Mouse (Mus musculus): ENCODE measurements around the gene Mcat. TPM values are rescaled to one million over a fixed set of nuclear protein-coding genes. Genes with fewer than 3 reads are reported as not detected.

Gene Mcat
- polyA plus RNA-seq, 1 experiment from 2014 or later = 42.5 TPM

- H3K4me1 ChIP-seq (ENCODE audit: control insufficient read depth, insufficient read depth, low read length) = no peaks in the 10 kb centered on the region
- no peaks in the 10 kb centered on the region for H3K27me3 ChIP-seq (ENCODE audit: control insufficient read depth, insufficient read depth, low read length)
- no peaks in the 10 kb centered on the region for H3K9me3 ChIP-seq (replicated peaks; ENCODE audit: control insufficient read depth, low read length)
- no peak overlapping the region for H3K27ac ChIP-seq (replicated peaks; ENCODE audit: low read depth, low read length)
- 81% methylated on average over 4 of the region's 4 CpGs for WGBS
- peaks cover 9% of the 10 kb centered on the region for H3K36me3 ChIP-seq (replicated peaks; ENCODE audit: control insufficient read depth, insufficient read depth, low read depth, low read length)
- no peak overlapping the region for H3K4me2 ChIP-seq (ENCODE audit: low read depth, low read length)
- ATAC-seq (replicated peaks; ENCODE audit: insufficient number of reproducible peaks, low FRiP score, low TSS enrichment, low read depth) (no peak), DNase-seq (ENCODE audit: low spot score) (no peak)
- no peak overlapping the region for H3K9ac ChIP-seq (replicated peaks; ENCODE audit: low read length)
- no peak overlapping the region for H3K4me3 ChIP-seq (ENCODE audit: low read depth, low read length)
Measured at GRCm38 (mm10) chr15:83572132-83572531, 8.5 kb upstream of the Mcat start.

- Histone ChIP-seq H3K9me3 (replicated peaks; ENCODE audit: control insufficient read depth, low read length) (no peaks in the 10 kb centered on the region), H3K27ac (replicated peaks; ENCODE audit: low read depth, low read length) (no peak overlapping the region), H3K4me3 (ENCODE audit: low read depth, low read length) (no peak overlapping the region), H3K9ac (replicated peaks; ENCODE audit: low read length) (no peak overlapping the region), H3K4me1 (ENCODE audit: control insufficient read depth, insufficient read depth, low read length) (no peaks in the 10 kb centered on the region), H3K36me3 (replicated peaks; ENCODE audit: control insufficient read depth, insufficient read depth, low read depth, low read length) (peaks cover 7% of the 10 kb centered on the region), H3K27me3 (ENCODE audit: control insufficient read depth, insufficient read depth, low read length) (no peaks in the 10 kb centered on the region), H3K4me2 (ENCODE audit: low read depth, low read length) (no peak overlapping the region)
- no peak for DNase-seq (ENCODE audit: low spot score)
- no peak for ATAC-seq (replicated peaks; ENCODE audit: insufficient number of reproducible peaks, low FRiP score, low TSS enrichment, low read depth)
- 89% methylated on average over 5 of the region's 5 CpGs for WGBS
Measured at GRCm38 (mm10) chr15:83571636-83572035, 8.0 kb upstream of the Mcat start.

GRCm38 (mm10) chr15:83570641-83571040 lies 7.1 kb upstream of the Mcat start:
- Histone ChIP-seq H3K27me3 (ENCODE audit: control insufficient read depth, insufficient read depth, low read length) (no peaks in the 10 kb centered on the region), H3K9ac (replicated peaks; ENCODE audit: low read length) (no peak overlapping the region), H3K4me2 (ENCODE audit: low read depth, low read length) (no peak overlapping the region), H3K4me1 (ENCODE audit: control insufficient read depth, insufficient read depth, low read length) (no peaks in the 10 kb centered on the region), H3K9me3 (replicated peaks; ENCODE audit: control insufficient read depth, low read length) (no peaks in the 10 kb centered on the region), H3K4me3 (ENCODE audit: low read depth, low read length) (no peak overlapping the region), H3K27ac (replicated peaks; ENCODE audit: low read depth, low read length) (no peak overlapping the region), H3K36me3 (replicated peaks; ENCODE audit: control insufficient read depth, insufficient read depth, low read depth, low read length) (no peaks in the 10 kb centered on the region)
- no peak for ATAC-seq (replicated peaks; ENCODE audit: insufficient number of reproducible peaks, low FRiP score, low TSS enrichment, low read depth)
- 71% methylated on average over 2 of the region's 2 CpGs for WGBS
- DNase-seq (ENCODE audit: low spot score) = no peak

GRCm38 (mm10) chr15:83569682-83570081 lies 6.1 kb upstream of the Mcat start:
- 53% methylated on average over 11 of the region's 11 CpGs for WGBS
- ATAC-seq (replicated peaks; ENCODE audit: insufficient number of reproducible peaks, low FRiP score, low TSS enrichment, low read depth) = no peak
- H3K9me3 ChIP-seq (replicated peaks; ENCODE audit: control insufficient read depth, low read length) = no peaks in the 10 kb centered on the region
- no peak for DNase-seq (ENCODE audit: low spot score)
- H3K36me3 ChIP-seq (replicated peaks; ENCODE audit: control insufficient read depth, insufficient read depth, low read depth, low read length) = no peaks in the 10 kb centered on the region
- no peak overlapping the region for H3K4me2 ChIP-seq (ENCODE audit: low read depth, low read length)
- H3K4me3 ChIP-seq (ENCODE audit: low read depth, low read length) = no peak overlapping the region
- no peak overlapping the region for H3K9ac ChIP-seq (replicated peaks; ENCODE audit: low read length)
- no peaks in the 10 kb centered on the region for H3K4me1 ChIP-seq (ENCODE audit: control insufficient read depth, insufficient read depth, low read length)
- no peak overlapping the region for H3K27ac ChIP-seq (replicated peaks; ENCODE audit: low read depth, low read length)
- no peaks in the 10 kb centered on the region for H3K27me3 ChIP-seq (ENCODE audit: control insufficient read depth, insufficient read depth, low read length)

- no peaks in the 10 kb centered on the region for H3K36me3 ChIP-seq (replicated peaks; ENCODE audit: control insufficient read depth, insufficient read depth, low read depth, low read length)
- H3K4me3 ChIP-seq (ENCODE audit: low read depth, low read length) = no peak overlapping the region
- ATAC-seq (replicated peaks; ENCODE audit: insufficient number of reproducible peaks, low FRiP score, low TSS enrichment, low read depth) = no peak
- H3K27ac ChIP-seq (replicated peaks; ENCODE audit: low read depth, low read length) = no peak overlapping the region
- DNase-seq (ENCODE audit: low spot score) = no peak
- WGBS = 94% methylated on average over 5 of the region's 5 CpGs
- H3K27me3 ChIP-seq (ENCODE audit: control insufficient read depth, insufficient read depth, low read length) = no peaks in the 10 kb centered on the region
- no peak overlapping the region for H3K9ac ChIP-seq (replicated peaks; ENCODE audit: low read length)
- H3K9me3 ChIP-seq (replicated peaks; ENCODE audit: control insufficient read depth, low read length) = no peaks in the 10 kb centered on the region
- H3K4me2 ChIP-seq (ENCODE audit: low read depth, low read length) = no peak overlapping the region
- H3K4me1 ChIP-seq (ENCODE audit: control insufficient read depth, insufficient read depth, low read length) = no peaks in the 10 kb centered on the region; the same call in 1 of the 2 replicates
Measured at GRCm38 (mm10) chr15:83568544-83568943, 5.0 kb upstream of the Mcat start.

- 88% methylated on average over 3 of the region's 3 CpGs for WGBS
- peaks cover 2% of the 10 kb centered on the region for H3K4me1 ChIP-seq (ENCODE audit: control insufficient read depth, insufficient read depth, low read length)
Measured at GRCm38 (mm10) chr15:83567728-83568127, 4.1 kb upstream of the Mcat start.

GRCm38 (mm10) chr15:83566006-83566405 lies 2.4 kb upstream of the Mcat start:
- Histone ChIP-seq H3K4me1 (ENCODE audit: control insufficient read depth, insufficient read depth, low read length) (peaks cover 4% of the 10 kb centered on the region), H3K9me3 (replicated peaks; ENCODE audit: control insufficient read depth, low read length) (no peaks in the 10 kb centered on the region), H3K27me3 (ENCODE audit: control insufficient read depth, insufficient read depth, low read length) (no peaks in the 10 kb centered on the region), H3K4me3 (ENCODE audit: low read depth, low read length) (no peak overlapping the region), H3K36me3 (replicated peaks; ENCODE audit: control insufficient read depth, insufficient read depth, low read depth, low read length) (no peaks in the 10 kb centered on the region), H3K27ac (replicated peaks; ENCODE audit: low read depth, low read length) (no peak overlapping the region), H3K4me2 (ENCODE audit: low read depth, low read length) (no peak overlapping the region), H3K9ac (replicated peaks; ENCODE audit: low read length) (no peak overlapping the region)
- no peak for DNase-seq (ENCODE audit: low spot score)
- WGBS = 67% methylated on average over 5 of the region's 5 CpGs
- ATAC-seq (replicated peaks; ENCODE audit: insufficient number of reproducible peaks, low FRiP score, low TSS enrichment, low read depth) = no peak

More at GRCm38 (mm10) chr15:83567728-83568127, 4.1 kb upstream of the Mcat start:
- Histone ChIP-seq H3K27ac (replicated peaks; ENCODE audit: low read depth, low read length) (no peak overlapping the region), H3K36me3 (replicated peaks; ENCODE audit: control insufficient read depth, insufficient read depth, low read depth, low read length) (no peaks in the 10 kb centered on the region), H3K4me2 (ENCODE audit: low read depth, low read length) (no peak overlapping the region), H3K27me3 (ENCODE audit: control insufficient read depth, insufficient read depth, low read length) (no peaks in the 10 kb centered on the region), H3K9me3 (replicated peaks; ENCODE audit: control insufficient read depth, low read length) (no peaks in the 10 kb centered on the region), H3K9ac (replicated peaks; ENCODE audit: low read length) (no peak overlapping the region), H3K4me3 (ENCODE audit: low read depth, low read length) (no peak overlapping the region)
- DNase-seq (ENCODE audit: low spot score) = no peak
- ATAC-seq (replicated peaks; ENCODE audit: insufficient number of reproducible peaks, low FRiP score, low TSS enrichment, low read depth) = no peak

- no peak for ATAC-seq (replicated peaks; ENCODE audit: insufficient number of reproducible peaks, low FRiP score, low TSS enrichment, low read depth)
- H3K27ac ChIP-seq (replicated peaks; ENCODE audit: low read depth, low read length) = no peak overlapping the region
- DNase-seq (ENCODE audit: low spot score) = no peak
- 75% methylated on average over 3 of the region's 3 CpGs for WGBS
- no peak overlapping the region for H3K4me2 ChIP-seq (ENCODE audit: low read depth, low read length)
- no peak overlapping the region for H3K9ac ChIP-seq (replicated peaks; ENCODE audit: low read length)
- no peaks in the 10 kb centered on the region for H3K9me3 ChIP-seq (replicated peaks; ENCODE audit: control insufficient read depth, low read length)
- H3K36me3 ChIP-seq (replicated peaks; ENCODE audit: control insufficient read depth, insufficient read depth, low read depth, low read length) = no peaks in the 10 kb centered on the region
- H3K4me1 ChIP-seq (ENCODE audit: control insufficient read depth, insufficient read depth, low read length) = peaks cover 4% of the 10 kb centered on the region
- H3K27me3 ChIP-seq (ENCODE audit: control insufficient read depth, insufficient read depth, low read length) = no peaks in the 10 kb centered on the region
- H3K4me3 ChIP-seq (ENCODE audit: low read depth, low read length) = no peak overlapping the region
Measured at GRCm38 (mm10) chr15:83565434-83565833, 1.8 kb upstream of the Mcat start.

All from embryonic facial prominence, embryonic 11.5 days (tissue).